Mouse (Mus musculus) left cerebral cortex, postnatal 4 days (tissue): ENCODE results near the gene Olfr329-ps. TPM values are rescaled to one million over a fixed set of nuclear protein-coding genes. Genes with fewer than 3 reads are reported as not detected.
A peak's percentile ranks its signal among the peaks of the same experiment; 100 is the strongest.
"Not testable (repeated sequence)": the region's sequence is repeated elsewhere in the genome, so short reads cannot be mapped to it uniquely, and the experiment has no call there.

Experiments
- DNase-seq: peaks from one replicate; pipeline ENCODE4 v3.0.0-alpha.2; 2022
- intact Hi-C: fragments of 180-260 bp; cut with DNase I; formaldehyde crosslinking; loops from one replicate; pipeline ENCODE4 v1.15.1; 2025
- total RNA-seq, 2 experiments: library from RNA; stranded (reverse); gene quantifications; 2 replicates each; pipeline ENCODE4 v1.2.3; 2021

Gene Olfr329-ps
- not detected for total RNA-seq

DNA sequence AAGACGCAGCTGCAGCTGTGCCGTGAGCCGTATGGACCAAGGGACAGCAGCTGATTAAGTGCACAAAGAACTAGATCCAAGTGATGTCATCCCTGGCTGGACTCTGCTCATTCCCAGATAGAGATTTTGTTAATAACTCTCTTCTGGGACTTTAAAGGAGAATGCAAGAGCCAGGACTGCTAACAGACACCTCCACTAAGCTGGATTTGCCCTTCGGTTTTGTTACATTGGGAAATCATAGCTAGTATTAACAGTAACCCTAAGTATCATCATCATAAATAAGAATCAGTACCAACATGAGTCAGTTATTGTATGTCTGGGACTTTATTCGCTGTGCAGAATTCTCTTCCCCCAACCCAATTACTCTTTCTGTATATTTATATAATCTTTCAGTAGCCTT, at the start of gene Olfr329-ps:
Olfr329-ps (minus strand) TSS at position 101 of the 400 bp plus-strand sequence.
- intact Hi-C loops, result no loop called here
- DNase-seq, result no peak

DNA sequence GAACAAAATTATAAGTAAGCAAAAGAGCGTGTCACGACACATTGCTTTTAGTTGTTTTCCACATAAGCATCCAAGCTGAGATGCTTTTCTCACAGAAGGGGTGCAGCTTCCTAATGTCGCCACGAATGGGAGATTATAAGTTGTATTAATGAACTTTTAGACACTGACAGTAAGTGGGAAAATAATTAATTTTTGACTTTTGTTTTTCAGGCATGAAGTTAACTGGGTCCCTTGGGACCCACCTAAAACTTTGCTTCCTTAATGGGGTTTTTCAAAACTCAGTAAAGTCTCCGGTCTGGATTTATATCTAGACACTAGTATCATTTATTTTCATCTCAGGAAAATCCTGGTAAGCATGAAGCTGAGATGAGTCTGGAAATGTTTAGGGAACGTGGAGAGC, 48.6 kb upstream of the Olfr329-ps start, which contains the start of gene Olfr324:
Olfr324 (plus strand) TSS at position 301 of the 400 bp plus-strand sequence.
- no peak for DNase-seq
- intact Hi-C loops, result no loop called here

DNA sequence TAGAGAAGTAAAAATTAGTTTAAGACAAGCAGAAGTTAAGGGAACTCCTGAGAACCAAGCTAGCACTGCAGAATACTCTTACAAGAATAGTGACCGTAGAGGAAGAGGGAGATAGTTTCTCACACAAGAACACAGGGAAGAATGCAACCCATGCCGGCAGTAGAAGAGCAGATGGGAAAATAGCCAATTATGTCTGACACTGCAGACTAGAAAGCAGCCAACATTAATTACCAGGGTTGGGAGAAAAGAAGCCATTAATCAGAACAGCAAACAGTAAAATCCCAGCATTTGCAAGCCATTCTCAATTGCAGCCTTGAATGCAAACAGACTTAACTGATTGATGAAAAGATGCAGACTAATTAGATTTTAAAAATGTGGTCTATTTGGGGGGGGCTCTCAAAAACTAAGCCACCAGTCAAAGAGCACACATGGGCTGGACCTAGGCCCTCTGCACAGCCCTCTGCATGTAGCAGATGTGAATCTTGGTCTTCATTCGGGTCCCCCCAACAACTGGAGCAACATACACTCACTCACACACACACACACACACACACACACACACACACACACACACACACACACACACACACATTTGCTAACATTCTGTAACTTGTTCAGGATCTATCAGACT, 42.5 kb upstream of the Olfr329-ps start:
- DNase-seq, result no peak
- intact Hi-C loops, result no loop called here

DNA sequence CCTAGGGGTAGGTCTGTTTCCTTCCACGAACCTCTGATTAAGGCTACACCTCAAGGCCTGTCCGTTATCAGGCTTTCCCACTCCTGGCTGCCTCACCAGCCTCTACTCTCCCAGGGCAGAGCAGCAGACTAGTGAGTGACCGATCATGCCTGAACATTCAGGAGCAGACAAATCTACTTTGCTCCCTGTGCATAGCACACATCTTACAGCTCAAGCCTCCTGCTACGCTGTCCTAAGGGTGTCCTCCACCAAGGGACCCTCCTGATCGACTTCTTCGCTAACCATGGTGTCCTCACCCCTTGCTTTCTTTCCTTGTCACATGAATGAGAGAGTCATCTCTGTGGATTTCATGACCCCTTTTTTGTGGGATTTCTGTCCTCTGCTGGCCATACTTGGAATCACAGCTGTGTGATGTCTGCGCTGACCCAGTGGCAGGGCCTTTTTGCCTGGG, 41.7 kb upstream of the Olfr329-ps start:
- intact Hi-C loops, result no loop called here
- DNase-seq, result peak; percentile 43

DNA sequence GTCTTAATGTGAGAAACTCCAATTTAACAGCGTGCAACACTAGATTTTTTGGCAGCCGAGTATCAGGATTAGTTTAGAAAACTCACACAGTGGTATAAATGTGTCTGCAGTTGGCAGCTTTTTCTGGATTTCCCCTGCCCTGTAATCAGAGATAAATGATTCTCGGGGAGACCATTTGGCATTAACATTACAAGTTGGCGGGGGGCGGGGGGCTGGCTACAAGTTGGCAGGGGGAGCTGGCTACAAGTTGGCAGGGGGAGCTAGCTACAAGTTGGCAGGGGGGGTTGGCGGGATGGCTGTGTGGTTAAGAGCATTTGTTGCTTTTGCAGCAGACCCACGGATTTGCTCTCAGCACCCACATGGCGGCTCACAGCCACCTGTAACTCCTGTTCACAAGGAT, 32.4 kb upstream of the Olfr329-ps start:
- DNase-seq, result peak; percentile 58
- intact Hi-C loops, result no loop called here

DNA sequence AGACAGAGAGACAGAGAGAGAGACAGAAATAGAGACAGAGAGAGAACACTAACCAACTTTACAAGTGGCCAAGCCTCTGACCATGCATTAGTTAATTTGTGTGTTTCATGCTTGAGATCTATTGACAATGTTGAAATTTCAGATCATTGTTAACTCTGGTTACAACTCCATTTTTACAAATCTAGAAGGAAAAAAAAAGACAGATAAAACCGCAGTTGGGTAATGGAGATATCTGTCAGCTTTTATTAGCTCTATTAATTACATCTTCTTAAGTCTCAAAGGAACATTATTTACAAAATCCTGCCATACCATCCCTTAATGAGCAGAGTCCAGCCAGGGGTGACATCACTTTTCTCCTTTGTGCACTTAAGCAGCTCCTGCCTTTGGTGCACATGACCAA, 31.2 kb upstream of the Olfr329-ps start, which contains the start of gene Olfr325:
Olfr325 (plus strand) TSS at position 301 of the 400 bp plus-strand sequence.
- DNase-seq, result no peak
- intact Hi-C loops, result no loop called here

DNA sequence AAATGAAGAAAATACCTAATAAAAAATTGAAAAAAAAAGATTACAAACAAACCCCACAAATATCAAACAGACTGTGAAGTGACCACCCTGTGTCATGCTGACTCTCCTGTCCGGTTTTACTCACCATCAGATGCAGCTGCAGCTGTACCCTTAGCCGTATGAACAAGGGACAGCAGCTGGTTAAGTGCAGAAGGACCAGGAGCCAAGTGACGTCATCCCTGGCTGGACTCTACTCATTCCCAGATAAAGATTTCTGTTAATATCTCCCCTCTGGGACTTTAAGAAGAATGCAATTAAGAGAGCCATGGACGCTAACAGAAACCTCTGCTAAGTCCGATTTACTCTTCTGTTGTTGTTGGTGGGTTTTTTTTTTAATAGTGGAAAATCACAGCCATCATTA, 24.2 kb upstream of the Olfr329-ps start, which contains the start of gene Olfr224:
Olfr224 (minus strand) TSS at position 149 of the 400 bp plus-strand sequence.
- no peak for DNase-seq
- intact Hi-C loops, result no loop called here

DNA sequence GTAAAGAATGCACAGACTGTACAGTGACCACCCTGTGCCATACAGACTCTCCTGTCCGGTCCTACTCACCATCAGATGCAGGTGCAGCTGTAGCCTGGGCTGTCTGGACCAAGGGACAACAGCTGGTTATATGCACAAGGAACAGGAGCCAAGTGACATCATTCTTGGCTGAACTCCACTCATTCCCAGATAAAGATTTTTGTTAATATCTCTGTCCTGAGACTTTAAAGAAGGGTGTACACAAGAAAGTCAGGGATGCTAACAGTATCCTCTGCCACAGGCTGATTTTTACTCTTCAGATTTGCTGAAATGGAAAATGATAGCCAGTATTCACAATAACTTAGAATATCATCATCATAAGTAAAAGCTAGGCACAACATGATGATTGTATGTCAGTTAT, 9.3 kb upstream of the Olfr329-ps start, which contains the start of gene Olfr328:
Olfr328 (minus strand) TSS at position 101 of the 400 bp plus-strand sequence.
- intact Hi-C loops, result no loop called here
- DNase-seq, result no peak

DNA sequence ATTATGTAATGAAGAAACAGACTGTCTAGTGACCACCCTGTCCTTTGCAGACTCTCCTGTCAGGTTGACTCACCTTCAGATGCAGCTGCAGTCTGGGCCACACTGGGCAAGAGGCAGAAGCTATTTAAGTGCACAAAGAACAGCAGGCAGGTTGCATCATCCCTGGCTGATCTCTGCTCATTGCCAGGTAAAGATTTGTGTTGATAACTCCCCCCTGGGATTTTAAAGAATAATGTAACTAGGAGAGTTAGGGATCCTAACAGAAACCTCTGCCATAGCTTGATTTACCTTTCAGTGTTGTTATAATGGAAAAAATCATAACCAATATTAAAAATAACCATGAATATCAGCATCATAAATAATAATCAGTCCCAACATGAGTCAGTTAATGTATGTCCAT, 11.5 kb downstream of the Olfr329-ps start, which contains the start of gene Olfr330:
Olfr330 (minus strand) TSS at position 101 of the 400 bp plus-strand sequence.
- intact Hi-C loops, DNase-seq: not testable (repeated sequence)

DNA sequence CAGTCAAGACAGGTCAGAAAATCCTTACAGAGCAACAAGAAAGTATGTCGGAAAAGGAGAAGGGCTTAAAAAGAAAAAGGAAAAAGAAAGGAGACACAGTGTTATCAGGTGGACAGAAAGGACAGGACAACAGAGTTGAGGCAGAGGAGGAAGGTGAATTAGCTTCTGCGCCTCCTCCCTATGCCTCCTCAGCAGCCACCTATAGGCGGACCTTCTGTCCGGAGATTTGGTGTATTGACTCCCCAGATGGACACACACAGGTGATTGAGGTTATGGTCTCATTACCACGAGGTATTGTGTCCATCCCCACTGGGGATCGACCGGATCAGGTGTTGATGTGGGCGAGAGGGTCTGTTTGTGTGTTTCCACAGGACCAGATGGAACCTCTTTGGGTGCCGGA, 26.5 kb downstream of the Olfr329-ps start:
- intact Hi-C loops, result not testable (repeated sequence)
- DNase-seq, result peak; percentile 5

DNA sequence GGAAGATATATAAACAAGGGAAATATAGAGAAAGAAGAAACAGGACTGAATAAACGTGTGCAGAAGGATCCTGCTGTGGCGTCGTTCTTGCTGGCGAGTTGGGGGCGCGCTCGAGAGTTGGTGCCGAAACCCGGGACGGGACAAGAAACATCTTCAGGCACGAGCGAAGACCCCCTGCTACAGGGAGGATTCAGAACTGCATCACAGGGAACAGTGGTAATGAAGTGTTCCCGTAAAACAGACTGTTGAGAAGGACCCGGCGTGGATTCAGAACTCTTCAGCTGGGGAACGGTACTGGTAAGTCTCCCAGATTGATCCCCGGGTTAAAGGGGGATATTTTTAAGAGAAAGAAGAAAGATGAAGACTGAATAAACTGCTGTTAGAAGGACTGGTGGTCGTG, 27.3 kb downstream of the Olfr329-ps start:
- DNase-seq, result peak; percentile 70
- intact Hi-C loops, result not testable (repeated sequence)

DNA sequence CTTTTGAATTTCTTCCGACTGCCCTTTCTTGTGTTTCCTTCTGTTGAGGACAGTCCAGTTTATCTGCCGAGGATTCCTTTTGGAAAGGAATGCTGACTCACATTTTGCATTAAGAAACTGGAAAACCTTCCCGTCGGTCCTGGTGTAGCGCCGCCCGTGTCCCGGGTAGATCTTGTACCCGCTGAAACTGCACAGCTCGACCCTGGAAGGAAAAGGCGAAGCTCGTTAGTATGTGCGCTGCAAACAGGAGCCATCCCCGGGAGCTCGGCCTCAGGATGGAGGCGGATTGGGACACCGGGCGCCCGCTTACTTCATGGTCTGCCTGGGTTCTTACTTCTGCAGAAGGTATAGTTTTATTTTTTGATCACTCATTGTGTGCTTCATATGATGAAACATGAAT, 37.2 kb downstream of the Olfr329-ps start:
- DNase-seq, intact Hi-C loops: not testable (repeated sequence)

DNA sequence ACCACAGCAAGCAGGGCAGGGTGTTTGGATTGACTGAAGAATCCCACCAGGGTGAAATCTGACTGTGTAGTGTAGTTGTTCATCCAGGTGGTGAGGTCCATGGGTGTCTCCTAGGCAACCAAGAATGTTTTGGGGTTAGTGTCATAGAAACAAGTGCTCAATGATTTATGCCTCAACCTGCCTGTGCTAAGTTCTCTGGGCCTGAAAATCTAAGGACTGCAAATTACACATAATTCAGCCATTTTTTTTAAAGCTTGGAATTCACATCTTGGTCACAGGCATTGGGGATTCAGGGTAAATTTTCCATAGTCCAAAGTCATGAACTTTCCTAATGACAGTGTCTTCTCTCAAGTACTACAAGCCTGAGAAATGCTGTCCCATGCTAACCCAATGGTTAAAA, 43.8 kb downstream of the Olfr329-ps start, which contains the start of gene Olfr331:
Olfr331 (minus strand) TSS at position 101 of the 400 bp plus-strand sequence.
- intact Hi-C loops, DNase-seq: not testable (repeated sequence)

DNA sequence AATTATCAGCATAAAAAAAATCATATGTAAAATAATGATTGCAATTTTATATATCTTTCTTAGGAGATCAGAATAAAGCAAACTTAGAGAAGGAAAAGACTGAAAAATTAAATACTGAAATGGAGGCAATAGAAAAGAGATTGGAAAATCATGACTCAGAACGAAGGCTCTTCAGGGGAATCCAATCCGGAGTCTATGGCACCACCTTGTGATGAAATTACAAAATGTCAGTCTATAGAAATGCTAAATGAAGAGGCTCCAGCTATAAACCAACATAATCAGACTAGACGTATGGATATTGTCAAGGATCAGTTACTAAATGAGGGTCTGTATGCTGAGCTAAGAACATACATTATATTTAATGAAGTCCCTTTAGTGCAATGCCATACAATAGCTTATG, 46.9 kb downstream of the Olfr329-ps start:
- intact Hi-C loops, result loop anchor here (10.0 kb wide), 1 partner anchor 314 kb away; no protein-coding TSS in a partner anchor
- no peak for DNase-seq

DNA sequence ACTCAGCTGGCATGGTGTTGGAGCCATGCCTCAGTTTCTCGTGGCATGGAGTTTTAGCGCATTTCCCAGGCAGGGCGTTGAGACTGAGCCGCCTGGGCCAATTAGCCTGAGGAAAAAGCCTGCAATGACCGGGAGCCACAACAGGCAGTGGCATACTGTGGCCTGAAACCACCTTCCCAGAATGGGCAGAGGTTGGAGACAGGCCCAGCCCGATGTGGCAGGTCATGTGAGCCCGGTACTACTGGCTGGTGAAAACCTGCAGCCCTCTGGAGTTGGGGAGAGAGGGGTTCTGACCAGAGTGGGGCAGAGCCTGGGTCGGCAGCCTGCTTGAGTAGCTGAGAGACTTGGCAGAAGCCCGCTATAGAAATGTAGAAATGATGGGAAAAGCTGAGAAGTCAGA, 47.5 kb downstream of the Olfr329-ps start:
- intact Hi-C loops, result loop anchor here (10.0 kb wide), 1 partner anchor 314 kb away; no protein-coding TSS in a partner anchor

DNA sequence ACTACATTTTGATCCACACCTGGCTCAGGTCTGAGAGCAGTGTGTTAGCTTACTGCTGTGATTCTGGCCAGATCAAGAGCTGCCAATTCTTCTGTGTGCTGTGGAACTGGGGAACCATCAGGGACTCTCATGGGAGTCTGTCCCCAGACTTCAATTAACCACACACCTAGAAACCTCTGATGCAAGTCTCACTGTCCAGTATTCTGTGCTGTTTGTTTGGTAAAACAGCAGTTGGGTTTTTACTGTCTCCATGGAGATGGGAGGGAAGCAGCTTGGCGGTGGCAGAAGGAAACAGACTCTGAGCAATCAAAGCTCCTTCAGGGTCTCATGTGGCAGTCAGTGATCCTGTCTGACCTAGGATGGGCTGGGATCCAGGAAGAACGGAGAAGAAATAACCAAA, 53.8 kb downstream of the Olfr329-ps start, which contains the start of gene Olfr332:
Olfr332 (minus strand) TSS at position 101 of the 400 bp plus-strand sequence.
- no peak for DNase-seq
- intact Hi-C loops, result loop anchor here (10.0 kb wide), 1 partner anchor 308 kb away; no protein-coding TSS in a partner anchor

More for the DNA sequence above, 47.5 kb downstream of the Olfr329-ps start:
- DNase-seq, result no peak

Other genes starting within 250 kb of the Olfr329-ps start
- 10 to 100 TPM; 30.4 to 32.2 TPM for gene Zfp692, start 239.4 kb downstream of the Olfr329-ps start, total RNA-seq
- gene Zfp672, start 216.1 kb downstream of the Olfr329-ps start, total RNA-seq, result 10 to 100 TPM; 43.5 TPM
- 10 to 100 TPM; 44.2 to 48.8 TPM for gene Sh3bp5l, start 215.7 kb downstream of the Olfr329-ps start, total RNA-seq
- gene Lypd8, start 167.4 kb downstream of the Olfr329-ps start, total RNA-seq, result not detected
- not detected for gene 1810065E05Rik, start 125.3 kb downstream of the Olfr329-ps start, total RNA-seq
- gene Gm12253, start 113.9 kb downstream of the Olfr329-ps start, total RNA-seq, result not detected
- not detected for gene Lypd9, start 93.5 kb downstream of the Olfr329-ps start, total RNA-seq
- gene Olfr30, start 84.2 kb downstream of the Olfr329-ps start, total RNA-seq, result not detected
- not detected for gene Olfr332, start 53.9 kb downstream of the Olfr329-ps start, total RNA-seq
- gene Olfr331, start 43.9 kb downstream of the Olfr329-ps start, total RNA-seq, result not detected
- not detected for gene Olfr330, start 11.6 kb downstream of the Olfr329-ps start, total RNA-seq
- under 1 TPM; 0.12 to 0.34 TPM for gene Olfr328, start 9.2 kb upstream of the Olfr329-ps start, total RNA-seq
- not detected for gene Olfr224, start 24.1 kb upstream of the Olfr329-ps start, total RNA-seq
- gene Olfr325, start 31.3 kb upstream of the Olfr329-ps start, total RNA-seq, result not detected
- gene Olfr324, start 48.7 kb upstream of the Olfr329-ps start, total RNA-seq, result not detected
- not detected for gene 2210407C18Rik, start 69.7 kb upstream of the Olfr329-ps start, total RNA-seq
- not detected for gene Olfr323, start 84.1 kb upstream of the Olfr329-ps start, total RNA-seq
- gene Trim58, start 94.0 kb upstream of the Olfr329-ps start, total RNA-seq, result under 1 TPM in 1 of 2 experiments, not detected in 1; 0.26 TPM
- not detected for gene Olfr322, start 112.4 kb upstream of the Olfr329-ps start, total RNA-seq
- gene Olfr320, start 134.7 kb upstream of the Olfr329-ps start, total RNA-seq, result not detected
- not detected for gene Olfr319, start 152.7 kb upstream of the Olfr329-ps start, total RNA-seq
- not detected for gene Olfr318, start 177.6 kb upstream of the Olfr329-ps start, total RNA-seq
- under 1 TPM in 1 of 2 experiments, not detected in 1; 0.30 TPM for gene Olfr317, start 192.8 kb upstream of the Olfr329-ps start, total RNA-seq
- not detected for gene Olfr316, start 206.3 kb upstream of the Olfr329-ps start, total RNA-seq
- gene Olfr315, start 226.8 kb upstream of the Olfr329-ps start, total RNA-seq, result not detected
- gene Olfr314, start 236.5 kb upstream of the Olfr329-ps start, total RNA-seq, result not detected